Mouse (Mus musculus) testis, adult 2 months (tissue): ENCODE measurements around the gene Inava.

ENCODE experiments used
- CTCF ChIP-seq: fragments of 200-500 bp; IDR thresholded peaks from 2 replicates; pipeline ENCODE4 v1.5.1; 2012; ENCODE audit warnings: low read depth, mild to moderate bottlenecking, inconsistent platforms, low read length, moderate library complexity; ENCODE audit not compliant: control insufficient read depth, insufficient read depth, insufficient replicate concordance
- POLR2A ChIP-seq: fragments of 200-500 bp; IDR thresholded peaks from 2 replicates; pipeline ENCODE4 v1.6.1; 2012; ENCODE audit warnings: low read depth, mild to moderate bottlenecking, inconsistent platforms, low read length, moderate library complexity; ENCODE audit not compliant: control insufficient read depth

GRCm38 (mm10) chr1:136177085-136177484 is 57.0 kb downstream of the Inava start:
- TF ChIP-seq POLR2A (no peak), CTCF (no peak)
